Mouse (Mus musculus): ENCODE measurements at regions not wholly inside any gene's neighbourhood (a gene's known extent, or its start where the extent isn't known, plus 50 kb on each side); places are given as distances from the start of the nearest gene placed in this dataset.
A peak's percentile ranks its signal among the peaks of the same experiment; 100 is the strongest.

DNA sequence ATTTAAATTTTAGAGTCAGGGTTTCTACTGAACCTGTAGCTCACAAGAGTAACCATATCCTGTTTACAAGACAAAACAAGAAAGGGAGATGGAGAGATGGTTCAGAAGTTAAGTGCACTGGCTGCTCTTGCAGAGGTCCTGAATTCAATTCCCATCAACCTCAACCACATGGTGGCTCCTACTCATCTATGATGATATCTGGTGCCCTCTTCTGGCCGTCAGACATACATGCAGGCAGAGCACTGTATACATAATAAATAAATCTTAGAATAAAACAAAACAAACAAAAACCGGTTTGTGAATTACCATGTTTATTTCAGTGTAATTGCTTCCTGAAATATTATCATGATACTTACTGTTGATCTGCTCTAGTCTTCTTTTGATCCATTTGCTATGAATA lies 845.4 kb downstream of the Pcdh18 start:
- DNase-seq (ENCODE audit: low spot score in 2 of 2), result no peak
- intact Hi-C loops (cut with DNase I), result no loop called here

- intact Hi-C loops (cut with DNase I), result no loop called here
- no peak for DNase-seq (ENCODE audit: low spot score in 2 of 2)
Measured at GRCm38 (mm10) chr3:48890403-48890802, 866.7 kb downstream of the Pcdh18 start.

DNA sequence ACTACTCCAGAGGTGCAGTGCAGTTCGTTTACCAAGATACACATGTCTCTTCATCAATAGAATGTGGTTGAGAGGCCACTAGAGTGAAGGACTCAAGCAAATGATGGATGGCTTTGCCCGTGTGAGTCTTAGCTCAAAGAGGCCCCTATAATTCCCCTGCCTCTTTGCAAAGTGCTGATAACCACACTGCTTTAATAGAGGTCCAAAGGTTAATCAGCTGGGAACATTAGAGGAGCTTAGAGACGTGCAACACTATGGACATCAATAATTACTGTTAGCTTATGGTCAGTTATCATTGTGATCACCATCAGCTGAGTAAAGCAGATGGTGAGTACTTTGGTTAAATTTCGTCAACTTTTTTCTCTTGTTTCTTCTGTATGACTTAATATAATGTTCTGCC lies 869.2 kb downstream of the Pcdh18 start:
- no peak for DNase-seq (ENCODE audit: low spot score in 2 of 2)
- intact Hi-C loops (cut with DNase I), result no loop called here

GRCm38 (mm10) chr3:48869527-48869926 lies 887.6 kb downstream of the Pcdh18 start:
- no peak for DNase-seq (ENCODE audit: low spot score in 2 of 2)
- intact Hi-C loops (cut with DNase I), result no loop called here

DNA sequence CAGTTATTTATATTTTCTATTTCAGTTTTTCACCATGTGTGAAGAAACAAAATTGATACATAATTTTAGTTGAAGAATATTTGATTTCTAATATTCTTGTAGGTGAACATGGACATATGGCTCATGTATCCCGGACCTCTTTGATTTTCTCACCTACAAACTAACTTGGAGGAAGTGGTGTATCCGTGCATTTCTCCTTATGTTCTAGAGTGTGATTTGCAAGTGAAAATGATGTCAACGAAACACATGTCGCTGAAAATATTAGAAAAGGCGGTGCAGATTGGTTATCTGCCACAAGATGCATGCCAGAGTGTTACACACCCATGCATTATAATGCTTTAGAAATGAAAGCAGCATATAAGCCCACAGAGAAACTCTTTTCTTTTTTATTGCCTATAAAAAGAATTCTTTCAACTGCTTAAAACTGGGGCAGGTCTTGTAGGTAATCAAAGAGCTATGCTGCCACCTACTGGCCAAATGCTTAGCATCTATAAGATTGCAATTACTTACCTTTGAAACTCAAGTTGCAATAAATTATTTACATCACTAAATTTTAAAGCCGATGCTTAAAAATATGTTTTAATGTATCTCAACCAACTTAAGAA lies 911.0 kb downstream of the Pcdh18 start:
- intact Hi-C loops (cut with DNase I), result no loop called here
- DNase-seq (ENCODE audit: low spot score in 2 of 2), result peak; percentile 33 to 63

- intact Hi-C loops (cut with DNase I), result no loop called here
- peak in 1 of 2 experiments; percentile 15 for DNase-seq (ENCODE audit: low spot score in 2 of 2)
Measured at GRCm38 (mm10) chr3:48840692-48841091, 916.4 kb downstream of the Pcdh18 start.

GRCm38 (mm10) chr3:48823360-48823759 lies 933.8 kb downstream of the Pcdh18 start:
- DNase-seq (ENCODE audit: low spot score in 2 of 2), result no peak
- intact Hi-C loops (cut with DNase I), result no loop called here

DNA sequence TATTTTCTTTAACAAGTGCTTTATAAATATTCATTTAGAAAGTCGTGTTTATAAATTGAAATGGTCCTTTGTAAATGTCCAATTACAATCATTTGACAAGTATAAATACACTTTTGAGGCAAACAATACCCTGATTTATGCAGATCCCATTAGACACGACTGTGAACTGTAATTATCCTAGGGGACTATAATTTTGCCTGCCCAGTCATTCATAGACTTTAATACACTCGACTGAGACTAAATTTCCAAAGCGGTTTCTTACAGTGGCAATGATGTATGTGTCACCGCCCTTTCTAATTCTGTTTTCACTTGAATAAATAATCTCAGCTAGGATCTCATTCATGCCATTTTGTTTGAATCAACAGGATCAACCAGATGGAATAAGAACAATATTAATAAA lies 952.7 kb downstream of the Pcdh18 start:
- intact Hi-C loops (cut with DNase I), result no loop called here
- DNase-seq (ENCODE audit: low spot score in 2 of 2), result no peak

GRCm38 (mm10) chr3:48771709-48772108 lies 985.4 kb downstream of the Pcdh18 start:
- DNase-seq (ENCODE audit: low spot score in 2 of 2), result no peak
- intact Hi-C loops (cut with DNase I), result no loop called here
